Mouse (Mus musculus) olfactory bulb, adult 2 months (tissue): ENCODE results near the gene Vps8.

Source experiments
- CTCF ChIP-seq: fragments of 200-500 bp; IDR thresholded peaks from 2 replicates; pipeline ENCODE4 v1.5.1; 2012; ENCODE audit warnings: low read depth, mild to moderate bottlenecking, low read length, moderate library complexity; ENCODE audit not compliant: insufficient read depth
- POLR2A ChIP-seq: fragments of 200-500 bp; IDR thresholded peaks from 2 replicates; pipeline ENCODE4 v1.6.1; 2012; ENCODE audit warnings: mild to moderate bottlenecking, low read depth, low read length, moderate library complexity; ENCODE audit not compliant: insufficient read depth

DNA sequence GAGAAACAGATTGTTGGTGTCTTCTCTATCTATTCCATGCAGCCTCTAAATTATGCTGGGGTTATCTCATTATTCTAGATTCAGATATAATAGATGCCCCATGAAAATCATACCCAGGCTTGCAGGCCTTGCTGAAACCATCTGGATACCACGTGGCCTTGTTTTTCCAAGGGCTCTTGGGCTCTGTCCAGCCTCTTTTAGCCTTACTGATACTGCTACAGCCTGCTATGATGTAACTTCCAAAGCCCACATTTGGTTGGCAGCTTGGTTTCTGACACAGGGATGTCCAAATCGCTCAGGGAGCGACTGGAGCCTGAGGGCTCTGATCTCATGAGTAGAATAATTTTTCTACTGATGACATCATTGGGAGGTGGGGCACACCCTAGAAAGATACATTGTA, 223.0 kb downstream of the Vps8 start:
- TF ChIP-seq CTCF (no peak), POLR2A (no peak)
